Mouse (Mus musculus) liver, adult 2 months (tissue): ENCODE measurements around the gene Mad2l2. TPM values are rescaled to one million over a fixed set of nuclear protein-coding genes. Genes with fewer than 3 reads are reported as not detected.
"Not testable (repeated sequence)": the region's sequence is repeated elsewhere in the genome, so short reads cannot be mapped to it uniquely, and the experiment has no call there.

Source experiments
- DNase-seq: peaks from one replicate; pipeline ENCODE4 v3.0.0-alpha.2; 2011; ENCODE audit warnings: low read depth, low spot score; ENCODE audit errors: extremely low read depth
- H3K27ac ChIP-seq: fragments of 200-500 bp; replicated peaks from 2 replicates; pipeline ENCODE4 v1.5.1; 2012; ENCODE audit warnings: low read depth, mild to moderate bottlenecking, control low read depth, inconsistent platforms, low read length; ENCODE audit not compliant: insufficient read depth
- H3K27me3 ChIP-seq: fragments of 200-500 bp; 2 replicates; pipeline ENCODE4 v1.6.1; 2012; ENCODE audit warnings: mild to moderate bottlenecking, moderate library complexity, low read length, inconsistent platforms; ENCODE audit not compliant: control insufficient read depth, insufficient read depth
- H3K36me3 ChIP-seq: fragments of 200-500 bp; 2 replicates; pipeline ENCODE4 v1.6.1; 2012; ENCODE audit warnings: low read length, inconsistent platforms; ENCODE audit not compliant: control insufficient read depth, insufficient read depth
- H3K4me1 ChIP-seq: fragments of 200-500 bp; 2 replicates; pipeline ENCODE4 v1.6.1; 2011; ENCODE audit warnings: low read length; ENCODE audit not compliant: control insufficient read depth, insufficient read depth
- H3K4me3 ChIP-seq: fragments of 200-500 bp; 2 replicates; pipeline ENCODE4 v1.5.1; 2011; ENCODE audit warnings: low read depth, mild to moderate bottlenecking, control low read depth, low read length, moderate library complexity; ENCODE audit not compliant: insufficient read depth
- H3K79me2 ChIP-seq: fragments of 200-500 bp; 2 replicates; pipeline ENCODE4 v1.6.1; 2012; ENCODE audit warnings: inconsistent platforms, mild to moderate bottlenecking, low read length, moderate library complexity; ENCODE audit not compliant: control insufficient read depth, insufficient read depth
- H3K9ac ChIP-seq: fragments of 200-500 bp; 2 replicates; pipeline ENCODE4 v1.6.1; 2012; ENCODE audit warnings: low read depth, mild to moderate bottlenecking, control low read depth, inconsistent platforms, low read length
- CTCF ChIP-seq: fragments of 200-500 bp; IDR thresholded peaks from 2 replicates; pipeline ENCODE4 v1.5.1; 2011; ENCODE audit warnings: low read depth, low read length, control low read depth
- POLR2A ChIP-seq: fragments of 200-500 bp; IDR thresholded peaks from 2 replicates; pipeline ENCODE4 v1.6.1; 2011; ENCODE audit warnings: low read length, control low read depth; ENCODE audit not compliant: insufficient read depth; ENCODE audit errors: extremely low read depth
- WGBS: fragments of 180-500 bp; shearing (Covaris S2); methylation state at CpG from one replicate; pipeline ENCODE4 v1.1.7; 2018; 5-methylcytosine and 5-hydroxymethylcytosine counted together
- polyA plus RNA-seq: library from polyadenylated mRNA; depleted of rRNA; stranded (reverse); fragments of >200 nt; gene quantifications from 2 replicates; pipeline ENCODE4 v1.2.3, GENCODE M21; 2012
- total RNA-seq: library from RNA; depleted of rRNA; stranded (reverse); fragments of >200 nt; gene quantifications from 2 replicates; pipeline ENCODE4 v1.2.3, GENCODE M21; 2014

The Mad2l2 gene
- total and polyA plus RNA-seq, 2 experiments, result 8.9 to 49.6 TPM

- Histone ChIP-seq H3K4me1 (no peaks in the 10 kb centered on the region), H3K27me3 (no peaks in the 10 kb centered on the region), H3K9ac (no peak overlapping the region), H3K27ac (no peak overlapping the region), H3K79me2 (no peaks in the 10 kb centered on the region), H3K4me3 (no peak overlapping the region), H3K36me3 (no peaks in the 10 kb centered on the region)
- no peak for DNase-seq
- WGBS, result 84% methylated on average over 12 of the region's 12 CpGs
- TF ChIP-seq CTCF, result no peak
- no peak for TF ChIP-seq POLR2A
Measured at GRCm38 (mm10) chr4:148112519-148112918, 17.7 kb upstream of the Mad2l2 start.

GRCm38 (mm10) chr4:148114758-148115391 is 15.3 kb upstream of the Mad2l2 start:
- Histone ChIP-seq H3K27ac (no peak overlapping the region), H3K79me2 (no peaks in the 10 kb centered on the region), H3K27me3 (no peaks in the 10 kb centered on the region), H3K4me3 (no peak overlapping the region), H3K4me1 (no peaks in the 10 kb centered on the region), H3K9ac (no peak overlapping the region), H3K36me3 (no peaks in the 10 kb centered on the region)
- peak; percentile 57 for DNase-seq
- 10% methylated on average over 15 of the region's 15 CpGs for WGBS
- TF ChIP-seq CTCF, result peak; percentile 99
- no peak for TF ChIP-seq POLR2A

- Histone ChIP-seq H3K4me1 (no peaks in the 10 kb centered on the region), H3K9ac (no peak overlapping the region)
- peak; percentile 4 for DNase-seq
Measured at GRCm38 (mm10) chr4:148115467-148115866, 14.7 kb upstream of the Mad2l2 start.

GRCm38 (mm10) chr4:148116657-148117056 is 13.5 kb upstream of the Mad2l2 start:
- WGBS, result 77% methylated on average over 4 of the region's 4 CpGs
- Histone ChIP-seq H3K27ac (no peak overlapping the region), H3K4me3 (no peak overlapping the region), H3K4me1 (no peaks in the 10 kb centered on the region), H3K9ac (no peak overlapping the region), H3K36me3 (no peaks in the 10 kb centered on the region), H3K79me2 (no peaks in the 10 kb centered on the region), H3K27me3 (no peaks in the 10 kb centered on the region)
- TF ChIP-seq POLR2A (no peak), CTCF (0 out of 2 replicates have a peak, but pooled peaks have one; percentile 11)
- no peak for DNase-seq

More at GRCm38 (mm10) chr4:148115467-148115866, 14.7 kb upstream of the Mad2l2 start:
- Histone ChIP-seq H3K79me2 (no peaks in the 10 kb centered on the region), H3K4me3 (no peak overlapping the region), H3K36me3 (no peaks in the 10 kb centered on the region), H3K27ac (no peak overlapping the region), H3K27me3 (no peaks in the 10 kb centered on the region)
- WGBS, result 7% methylated on average over 15 of the region's 15 CpGs
- TF ChIP-seq CTCF (peak; percentile 68), POLR2A (no peak)

- H3K4me3 ChIP-seq, result no peak overlapping the region
- peak; percentile 17; the same call in 1 of the 2 replicates for TF ChIP-seq CTCF
- no peak for TF ChIP-seq POLR2A
- H3K4me1 ChIP-seq, result no peaks in the 10 kb centered on the region
- 78% methylated on average over 4 of the region's 4 CpGs for WGBS
- H3K9ac ChIP-seq, result no peak overlapping the region
- no peaks in the 10 kb centered on the region for H3K79me2 ChIP-seq
- no peaks in the 10 kb centered on the region for H3K36me3 ChIP-seq
- H3K27ac ChIP-seq, result no peak overlapping the region
- DNase-seq, result no peak
- no peaks in the 10 kb centered on the region for H3K27me3 ChIP-seq
Measured at GRCm38 (mm10) chr4:148117392-148117791, 12.8 kb upstream of the Mad2l2 start.

GRCm38 (mm10) chr4:148119578-148119977 is 10.6 kb upstream of the Mad2l2 start:
- H3K9ac ChIP-seq, H3K79me2 ChIP-seq, H3K36me3 ChIP-seq, H3K4me3 ChIP-seq, H3K27me3 ChIP-seq, H3K27ac ChIP-seq, H3K4me1 ChIP-seq: not testable (repeated sequence)
- WGBS, result 34% methylated on average over 9 of the region's 9 CpGs
- DNase-seq, result peak; percentile 34
